Mouse (Mus musculus): ENCODE results near the gene Olfr1113.
"Not testable (repeated sequence)": the region's sequence is repeated elsewhere in the genome, so short reads cannot be mapped to it uniquely, and the experiment has no call there.

GRCm38 (mm10) chr2:87167731-87168130, 41.0 kb upstream of the Olfr1113 start:
- TF ChIP-seq CTCF, POLR2A (IDR thresholded peaks at IDR 0.05; ENCODE audit: extremely low read depth, insufficient read depth, low read length): not testable (repeated sequence)

Data from cortical plate, adult 2 months (tissue).